Mouse (Mus musculus): ENCODE measurements at regions not wholly inside any gene's neighbourhood (a gene's known extent, or its start where the extent isn't known, plus 50 kb on each side); places are given as distances from the start of the nearest gene placed in this dataset.

DNA sequence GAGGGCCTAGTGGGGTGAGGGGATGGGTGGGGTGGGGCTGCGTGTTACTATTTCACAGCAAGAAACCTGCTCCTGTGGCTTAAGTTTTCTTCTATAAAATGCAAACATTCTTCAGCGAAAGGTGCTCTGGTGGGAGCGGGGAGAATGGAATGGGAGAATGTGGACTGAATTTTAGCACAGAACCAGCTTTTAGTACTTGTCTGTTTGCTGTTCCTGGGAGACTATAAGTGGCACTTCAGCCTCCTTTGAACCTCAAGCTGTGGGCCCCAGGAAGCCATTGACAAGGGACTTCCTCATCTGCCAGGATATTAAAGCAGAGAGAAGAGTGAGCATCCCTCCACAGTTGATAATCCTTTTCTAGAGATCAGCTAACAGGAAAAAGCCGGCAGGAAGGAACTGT is 580.2 kb downstream of the Zfp706 start:
- DNase-seq, result no peak

DNA sequence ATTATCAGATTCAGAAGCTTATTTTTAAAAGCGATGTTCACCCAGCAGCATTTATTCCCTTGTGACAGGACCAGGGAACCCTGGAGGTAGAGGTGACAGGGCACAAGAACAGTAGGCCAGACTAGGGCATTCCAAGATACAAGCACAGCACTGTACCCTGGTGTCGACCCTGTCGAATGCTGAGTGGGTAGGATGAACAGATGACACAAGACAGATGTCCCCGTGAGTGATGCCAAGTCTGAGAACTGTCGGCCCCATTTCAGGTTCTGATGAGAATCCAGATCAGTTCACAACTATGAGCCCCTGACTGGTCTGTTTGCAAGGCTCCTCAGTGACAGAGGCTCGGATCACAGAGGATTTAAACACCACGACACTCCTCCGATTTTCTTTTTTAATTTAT is 581.7 kb downstream of the Zfp706 start:
- no peak for DNase-seq

DNA sequence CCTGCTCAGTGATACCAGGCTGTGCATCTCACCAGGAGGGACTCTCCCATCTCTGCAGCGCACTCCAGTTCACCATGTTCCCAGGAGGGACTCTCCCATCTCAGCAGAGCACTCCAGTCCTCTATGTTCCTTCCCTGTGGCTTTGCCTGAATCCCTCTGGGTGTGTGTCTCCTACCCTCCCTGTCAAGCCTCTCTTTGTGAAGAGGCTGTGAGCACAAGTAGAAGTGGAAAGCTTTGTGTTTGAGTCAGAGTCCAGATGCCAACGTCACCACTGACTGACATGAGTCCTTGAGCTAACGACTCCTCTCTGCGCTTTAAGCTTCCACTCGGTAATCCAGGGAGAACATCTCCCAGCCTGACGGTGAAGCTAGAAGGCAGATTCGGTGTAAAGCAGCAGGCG is 583.5 kb downstream of the Zfp706 start:
- DNase-seq, result no peak

DNA sequence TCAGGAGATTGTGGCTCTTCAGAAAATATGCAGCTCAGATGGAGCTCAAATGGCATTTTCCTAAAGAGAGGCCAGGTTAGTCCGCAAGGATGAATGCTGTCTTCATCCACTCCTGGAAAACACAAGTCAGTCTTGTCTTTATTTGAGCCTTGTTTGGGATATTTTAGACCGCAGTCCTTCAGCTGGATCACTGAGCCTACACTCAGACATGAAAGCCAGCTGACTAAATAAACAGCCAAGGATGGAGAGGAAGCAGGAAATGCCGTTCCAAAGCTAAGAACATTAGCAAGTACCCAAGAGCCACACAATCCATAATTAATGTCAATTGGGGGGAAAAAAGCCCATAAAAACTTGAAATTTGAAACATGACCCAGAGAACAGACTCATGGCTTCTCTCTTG is 584.8 kb downstream of the Zfp706 start:
- no peak for DNase-seq

- no peak for DNase-seq
These were observed 587.6 kb downstream of the Zfp706 start for GRCm38 (mm10) chr15:36419943-36420480.

DNA sequence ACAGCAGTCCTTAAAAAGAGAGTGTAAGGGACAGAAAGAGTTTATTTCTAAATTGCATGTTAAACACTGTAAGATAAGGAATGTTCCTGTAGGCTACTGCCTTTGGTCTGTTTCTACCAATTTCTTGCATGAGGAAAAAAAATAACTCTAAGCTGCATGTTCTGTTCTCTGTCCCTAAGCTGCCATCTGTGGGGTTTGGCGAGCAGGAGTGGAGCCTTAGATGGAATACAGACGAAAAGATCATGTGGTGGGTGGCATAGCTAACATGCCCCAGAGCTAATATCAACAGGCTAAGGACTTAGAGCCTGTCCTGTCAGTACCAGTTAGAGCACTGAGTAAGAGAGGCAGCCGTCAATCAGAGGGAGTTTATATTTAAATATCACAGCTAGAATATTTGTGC is 590.1 kb downstream of the Zfp706 start:
- peak; percentile 18 for DNase-seq

GRCm38 (mm10) chr15:36415552-36416249 is 591.9 kb downstream of the Zfp706 start:
- DNase-seq, result no peak

GRCm38 (mm10) chr15:36412016-36412415 is 595.6 kb downstream of the Zfp706 start:
- no peak for DNase-seq

GRCm38 (mm10) chr15:36405446-36405845 is 602.1 kb downstream of the Zfp706 start:
- no peak for DNase-seq

GRCm38 (mm10) chr15:36403336-36404119 is 604.0 kb downstream of the Zfp706 start:
- no peak for DNase-seq

DNA sequence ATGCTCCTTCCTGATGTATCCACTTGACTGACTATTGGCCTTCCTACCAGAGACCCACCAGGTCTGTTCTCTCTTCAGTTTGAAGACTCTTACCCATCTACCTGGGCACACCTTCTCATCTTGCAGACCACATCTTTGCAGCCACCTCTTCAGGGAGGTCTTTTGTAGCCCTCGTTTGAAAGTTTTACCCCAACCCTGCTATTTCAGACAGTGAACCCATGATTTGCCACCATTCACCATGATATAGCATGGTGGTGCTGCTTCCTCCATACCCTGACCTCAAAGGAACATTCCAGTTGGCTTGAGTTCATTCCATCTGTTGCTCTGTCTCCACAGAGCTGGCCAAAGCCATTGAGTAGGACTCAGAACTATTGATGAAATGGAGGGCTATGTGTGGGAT is 605.5 kb downstream of the Zfp706 start:
- DNase-seq, result no peak

DNA sequence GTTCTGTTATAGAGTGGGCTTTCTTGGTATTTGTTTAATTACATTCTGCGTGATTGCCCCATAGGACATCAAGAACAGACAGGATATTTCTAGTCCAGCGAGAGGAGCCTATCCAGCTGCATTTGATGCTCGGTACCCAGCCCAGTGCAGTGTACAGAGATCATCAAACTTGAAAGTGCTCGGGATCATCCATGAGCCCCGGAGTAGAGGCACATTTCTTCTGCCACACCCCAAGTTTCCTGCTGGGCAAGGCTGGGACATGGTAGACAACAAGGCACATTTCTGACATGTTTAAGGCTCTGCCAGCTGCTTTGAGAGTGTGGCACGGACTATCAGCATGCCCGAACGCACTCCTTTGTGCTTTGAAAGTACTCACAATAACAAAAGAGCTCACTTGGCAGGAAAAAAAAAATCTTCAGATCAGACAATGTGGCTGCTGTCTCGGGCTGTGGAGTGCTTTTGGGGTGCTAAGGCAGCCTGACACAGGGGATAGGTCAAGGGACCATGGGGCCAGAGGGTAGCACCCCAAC is 607.2 kb downstream of the Zfp706 start:
- DNase-seq, result peak; percentile 49

DNA sequence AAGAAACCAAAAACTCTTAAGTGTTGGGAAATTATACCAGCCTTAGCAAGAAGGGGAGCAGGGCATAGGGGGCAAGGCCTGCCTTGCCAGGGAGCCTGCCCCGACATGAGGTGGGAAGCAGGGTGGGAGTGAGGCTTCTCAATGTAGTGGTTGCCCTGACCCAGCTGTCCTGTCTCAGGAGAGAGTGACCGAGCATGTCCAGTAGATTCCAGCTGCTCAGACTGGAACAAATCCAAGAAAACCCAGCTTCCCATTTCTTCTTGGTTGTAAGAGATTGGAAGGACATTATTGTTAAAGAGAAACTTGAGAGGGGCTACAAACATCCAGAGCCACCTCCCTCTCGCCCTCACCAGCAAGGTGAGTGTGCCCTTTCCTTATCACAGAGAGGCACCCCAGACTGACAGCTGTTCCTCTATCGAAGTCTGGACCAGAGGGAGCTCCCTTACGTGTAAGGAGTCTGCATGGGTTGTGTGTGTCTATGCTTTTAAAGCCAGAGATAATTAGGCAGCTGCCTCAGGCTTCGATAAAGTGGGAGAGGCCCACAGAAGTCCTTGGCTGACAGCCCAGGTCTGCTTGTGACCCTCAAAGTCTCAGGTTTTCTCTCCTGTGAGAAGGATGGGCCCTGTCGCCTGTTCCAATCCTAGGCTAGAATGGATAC is 608.1 kb downstream of the Zfp706 start:
- peak; percentile 39 for DNase-seq

- peak; percentile 19 for DNase-seq
These were observed 609.2 kb downstream of the Zfp706 start for GRCm38 (mm10) chr15:36398099-36398982.

GRCm38 (mm10) chr15:36396791-36397190 is 610.8 kb downstream of the Zfp706 start:
- DNase-seq, result no peak

DNA sequence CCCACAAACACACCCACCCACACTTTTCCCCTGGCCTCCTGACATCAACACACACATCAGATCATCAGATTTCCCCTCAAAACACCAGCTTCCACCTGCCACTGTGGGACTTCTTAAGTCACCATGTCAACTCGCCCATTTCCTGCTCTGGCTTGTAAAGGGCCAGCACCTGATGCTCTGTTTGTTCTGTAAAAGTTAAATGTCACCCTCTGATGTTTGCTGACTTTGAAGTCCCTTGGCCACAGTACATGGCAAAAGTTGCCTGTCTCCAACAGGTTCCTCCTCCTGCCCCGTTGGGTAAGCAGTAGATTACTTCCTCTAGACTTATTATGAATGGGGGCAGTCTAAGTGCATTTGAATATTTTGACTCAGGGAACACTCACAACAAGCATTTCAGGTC is 611.3 kb downstream of the Zfp706 start:
- DNase-seq, result no peak

- DNase-seq, result no peak
These were observed 611.9 kb downstream of the Zfp706 start for GRCm38 (mm10) chr15:36395672-36396050.

DNA sequence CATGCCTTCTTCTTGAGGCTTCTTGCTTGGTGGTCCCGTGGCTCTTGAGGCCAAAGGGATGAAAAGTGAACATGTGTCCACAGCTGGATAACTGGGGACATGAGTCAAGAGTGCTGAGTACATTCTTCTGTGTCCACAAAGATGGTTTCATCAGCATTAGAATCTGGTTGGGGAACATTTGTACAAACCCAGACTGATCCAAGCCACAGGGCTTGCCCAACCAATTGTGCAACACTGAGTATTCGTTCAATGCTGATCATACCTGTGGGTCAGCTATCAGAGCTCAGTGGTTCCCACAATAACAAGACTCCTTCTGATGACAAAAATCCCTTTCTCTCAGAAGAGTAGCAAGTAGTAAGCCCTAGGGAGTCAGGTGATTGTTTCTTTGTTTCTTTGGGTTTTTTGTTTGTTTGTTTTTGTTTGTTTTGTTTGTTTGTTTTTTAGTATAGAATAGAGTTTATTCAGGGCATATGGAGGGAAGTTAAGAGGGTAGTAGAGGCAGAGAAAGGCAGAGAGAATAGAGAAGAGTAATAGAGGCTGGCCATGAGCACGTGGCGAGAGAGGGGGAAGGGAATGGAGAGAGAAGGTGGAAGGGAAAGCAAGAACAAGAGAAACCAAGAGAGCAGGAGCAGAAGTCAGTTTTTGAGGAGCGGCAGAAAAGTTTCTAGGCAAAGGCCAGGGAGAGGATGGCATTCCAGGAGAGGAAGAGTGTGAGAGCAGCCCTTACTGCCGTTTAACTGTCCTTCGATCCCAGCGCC is 612.5 kb downstream of the Zfp706 start:
- DNase-seq, result no peak

DNA sequence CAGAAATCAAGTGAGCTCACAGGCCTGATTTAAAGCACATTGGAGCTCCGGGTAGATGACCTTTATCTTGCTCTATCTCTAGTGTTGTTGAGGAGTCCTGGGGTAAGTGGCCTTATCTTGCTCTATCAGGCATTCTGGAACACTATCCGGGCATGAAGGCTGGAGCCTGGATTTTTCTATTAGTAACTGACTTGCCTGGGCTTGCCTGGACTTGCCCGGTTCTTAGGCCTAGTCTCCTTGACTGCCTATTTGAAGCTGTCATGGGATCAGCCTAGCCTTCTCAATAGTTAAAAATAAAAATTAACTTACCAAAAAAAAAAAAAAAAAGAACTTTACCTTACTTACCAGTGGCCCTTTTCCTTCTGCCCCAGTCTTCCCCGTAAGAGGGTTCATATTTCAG is 617.8 kb downstream of the Zfp706 start:
- DNase-seq, result no peak

DNA sequence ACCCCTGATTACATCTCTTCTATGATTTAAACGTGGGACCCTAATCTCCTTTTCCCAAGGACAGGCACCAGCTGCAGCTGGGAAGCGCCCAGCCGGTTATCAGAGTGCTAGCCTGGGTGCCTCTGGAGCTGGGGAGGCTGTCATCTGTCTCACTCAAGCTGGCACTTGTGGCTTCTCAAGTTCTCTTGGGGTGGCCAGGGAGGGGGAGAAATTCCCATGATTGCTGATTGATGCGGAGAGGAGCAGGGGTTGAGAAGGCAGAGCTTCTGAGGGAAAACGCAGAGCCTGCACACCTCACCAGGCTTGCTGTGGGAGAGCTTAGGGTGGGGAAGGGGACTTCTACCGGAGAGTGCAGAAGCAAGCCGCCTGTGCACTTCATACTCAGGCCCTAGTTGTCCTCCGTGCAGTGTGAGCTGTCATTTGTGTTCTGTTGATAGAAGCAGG is 626.3 kb downstream of the Zfp706 start:
- DNase-seq, result peak; percentile 57

DNA sequence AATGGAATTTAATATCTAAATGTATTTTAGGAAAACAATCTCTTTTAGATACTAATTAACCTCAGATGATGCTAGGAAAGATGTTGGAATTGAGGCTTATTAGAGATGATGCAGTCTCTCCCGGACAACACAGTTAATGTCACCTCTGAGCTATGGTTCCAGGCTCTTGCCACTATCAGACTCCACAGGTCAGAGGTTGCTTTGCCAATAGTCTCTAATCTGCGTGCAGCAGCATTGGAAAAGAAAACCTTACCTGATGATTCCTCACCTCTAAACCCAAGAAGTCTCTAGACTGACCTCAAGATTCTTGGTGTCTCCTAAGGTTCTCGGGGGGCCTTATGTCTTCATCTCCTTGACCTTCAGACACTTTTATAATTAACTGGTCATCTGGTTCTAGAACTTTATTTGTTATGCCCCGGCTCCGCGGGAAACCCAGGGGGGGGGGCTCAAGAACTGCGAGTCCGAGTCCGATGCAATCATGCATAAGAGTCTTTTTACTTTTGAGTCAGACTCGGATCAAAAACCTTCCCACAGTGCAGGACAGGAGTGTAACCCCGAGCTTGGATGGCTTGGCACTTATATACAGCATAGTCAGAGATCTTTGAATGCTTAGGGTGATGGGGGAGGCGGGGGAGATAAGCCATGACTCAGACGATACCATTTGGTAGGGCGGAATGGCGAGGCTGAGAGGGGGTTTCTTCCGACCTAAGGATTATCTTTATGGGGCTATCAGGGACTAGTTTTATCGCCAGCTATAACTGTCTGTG is 626.9 kb downstream of the Zfp706 start:
- DNase-seq, result no peak

Data from retina, postnatal 1 day (tissue).